Mouse (Mus musculus): Measurements from ENCODE around the gene Zfp65.

- no peak for TF ChIP-seq CTCF (IDR thresholded peaks at IDR 0.05; ENCODE audit: borderline replicate concordance, insufficient read depth, low read length)
- no peak for TF ChIP-seq POLR2A (IDR thresholded peaks at IDR 0.05; ENCODE audit: low read depth, low read length)
These were observed 26.8 kb upstream of the Zfp65 start for GRCm38 (mm10) chr13:67755761-67756160.
